ENCODE assay signal across 33 mouse cellular contexts in the genomic region with DNA sequence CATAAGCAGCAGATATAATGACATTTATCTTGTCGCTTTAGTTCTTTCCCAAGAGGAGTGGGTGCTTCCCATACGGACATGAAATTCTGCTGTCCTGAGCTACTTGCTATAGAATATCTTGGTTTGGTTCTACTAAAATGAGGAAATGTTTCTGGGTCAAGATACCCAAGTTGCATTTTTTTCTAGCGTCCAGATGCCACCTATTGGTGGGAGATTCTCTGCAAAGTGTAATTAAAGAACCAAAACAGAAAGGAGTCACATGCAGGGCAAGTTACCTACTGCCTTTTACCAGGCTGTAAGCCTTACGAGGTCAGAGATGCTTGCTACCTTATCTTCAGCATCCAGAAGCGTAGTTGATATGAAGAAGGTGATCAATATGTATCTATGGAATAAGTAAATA.
DNase-seq lines count a peak whose midpoint lies in the region; ATAC-seq and TF ChIP-seq lines count a peak whose summit lies in the region.
"Had no signal": no experiment of that assay in that cellular context is flagged by ENCODE, and none has a peak within 500 bp of the region (broad histone marks: within the 10 kb centered on the region; RNA-seq: fewer than 3 reads in every experiment).

No protein-coding gene starts in this region.

- H3K4me3 ChIP-seq in gastrocnemius, adult 2 months = no peak overlapping the region
- no peak overlapping the region for H3K4me3 ChIP-seq in kidney, embryonic 14.5 days (ENCODE audit: low read length)
- no peak overlapping the region for H3K4me3 ChIP-seq in lung, postnatal 0 days (ENCODE audit: low read depth, low read length)
- no peak overlapping the region for H3K4me3 ChIP-seq in lung, adult 2 months (replicated peaks; ENCODE audit: extremely low read depth, low read depth, low read length)
- H3K4me3 ChIP-seq in forebrain, postnatal 0 days (ENCODE audit: low read depth, low read length) = no peak overlapping the region
- H3K4me3 ChIP-seq: embryonic facial prominence, embryonic 10.5 days; embryonic facial prominence, embryonic 15.5 days; forebrain, embryonic 12.5 days; heart, embryonic 10.5 days; heart, embryonic 15.5 days; limb, embryonic 10.5 days; limb, embryonic 15.5 days; liver, embryonic 15.5 days; lung, embryonic 15.5 days; midbrain, embryonic 12.5 days; neural tube, embryonic 15.5 days had no signal

- TF ChIP-seq EP300 in lung, postnatal 0 days (IDR thresholded peaks at IDR 0.05) = no peak

- WGBS in kidney, embryonic 14.5 days = 79% methylated on average over 5 of the region's 5 CpGs
- 76% methylated on average over 5 of the region's 5 CpGs for WGBS in lung, postnatal 0 days
- 76% methylated on average over 5 of the region's 5 CpGs for WGBS in lung, adult 2 months
- 78% methylated on average over 5 of the region's 5 CpGs for WGBS in forebrain, postnatal 0 days

- POLR2A ChIA-PET in Patski (lab: Charles Lee) = no interaction called here

- H3K9ac ChIP-seq in kidney, embryonic 14.5 days (ENCODE audit: low read depth, low read length) = no peak overlapping the region
- H3K9ac ChIP-seq in lung, postnatal 0 days (replicated peaks; ENCODE audit: low read depth) = no peak overlapping the region
- H3K9ac ChIP-seq in forebrain, postnatal 0 days = no peak overlapping the region
- H3K9ac ChIP-seq: embryonic facial prominence, embryonic 15.5 days; forebrain, embryonic 12.5 days; heart, embryonic 15.5 days; hindbrain, embryonic 14.5 days; limb, embryonic 15.5 days; liver, embryonic 15.5 days; lung, embryonic 15.5 days; midbrain, embryonic 12.5 days; neural tube, embryonic 15.5 days had no signal

- CTCF ChIA-PET in Patski (lab: Charles Lee) = interaction anchor here (0.7 to 1.9 kb wide), 3 partner anchors 34 to 38 kb away, joined by 3 to 4 read pairs (median 3); no protein-coding TSS in a partner anchor

- no peak for TF ChIP-seq POLR2A in lung, adult 2 months (IDR thresholded peaks at IDR 0.05; ENCODE audit: borderline replicate concordance, extremely low read depth, low read depth, low read length)

- in situ Hi-C loops in Patski (cut with MboI; ENCODE audit: low pct_unique_long_range_greater_than_20kb) = no loop called here

- H3K9me3 ChIP-seq in kidney, embryonic 14.5 days (ENCODE audit: control insufficient read depth, low read length) = no peaks in the 10 kb centered on the region
- H3K9me3 ChIP-seq in lung, postnatal 0 days (ENCODE audit: low read length) = no peaks in the 10 kb centered on the region
- H3K9me3 ChIP-seq in forebrain, postnatal 0 days (ENCODE audit: low read length) = no peaks in the 10 kb centered on the region
- H3K9me3 ChIP-seq: embryonic facial prominence, embryonic 10.5 days; embryonic facial prominence, embryonic 15.5 days; forebrain, embryonic 12.5 days; heart, embryonic 10.5 days; heart, embryonic 15.5 days; limb, embryonic 10.5 days; limb, embryonic 15.5 days; liver, embryonic 15.5 days; lung, embryonic 15.5 days; midbrain, embryonic 12.5 days; neural tube, embryonic 15.5 days had no signal

- intact Hi-C loops in gastrocnemius, adult 2 months (cut with DNase I) = no loop called here

- no peaks in the 10 kb centered on the region for H3K4me1 ChIP-seq in kidney, embryonic 14.5 days (ENCODE audit: control insufficient read depth, insufficient read depth, low read length)
- no peaks in the 10 kb centered on the region for H3K4me1 ChIP-seq in lung, postnatal 0 days (ENCODE audit: insufficient read depth, low read depth, low read length)
- H3K4me1 ChIP-seq in lung, adult 2 months (ENCODE audit: control insufficient read depth, insufficient read depth, low read length) = no peaks in the 10 kb centered on the region
- no peaks in the 10 kb centered on the region for H3K4me1 ChIP-seq in forebrain, postnatal 0 days (ENCODE audit: insufficient read depth)
- H3K4me1 ChIP-seq: embryonic facial prominence, embryonic 10.5 days; embryonic facial prominence, embryonic 15.5 days; forebrain, embryonic 12.5 days; heart, embryonic 10.5 days; heart, embryonic 15.5 days; limb, embryonic 15.5 days; liver, embryonic 15.5 days; lung, embryonic 15.5 days; midbrain, embryonic 12.5 days; neural tube, embryonic 15.5 days had no signal

- H3K36me3 ChIP-seq in kidney, embryonic 14.5 days (ENCODE audit: control insufficient read depth, insufficient read depth, low read length) = no peaks in the 10 kb centered on the region
- no peaks in the 10 kb centered on the region for H3K36me3 ChIP-seq in lung, postnatal 0 days (ENCODE audit: insufficient read depth, low read length)
- H3K36me3 ChIP-seq in forebrain, postnatal 0 days (ENCODE audit: insufficient read depth) = no peaks in the 10 kb centered on the region
- H3K36me3 ChIP-seq: embryonic facial prominence, embryonic 10.5 days; embryonic facial prominence, embryonic 15.5 days; forebrain, embryonic 12.5 days; heart, embryonic 10.5 days; heart, embryonic 15.5 days; limb, embryonic 10.5 days; limb, embryonic 15.5 days; liver, embryonic 15.5 days; lung, embryonic 15.5 days; midbrain, embryonic 12.5 days; neural tube, embryonic 15.5 days had no signal

- TF ChIP-seq CTCF in gastrocnemius, adult 2 months (IDR thresholded peaks at IDR 0.05) = peak; percentile 38
- 0 out of 2 replicates have a peak, but pooled peaks have one; percentile 25 for TF ChIP-seq CTCF in lung, postnatal 0 days (IDR thresholded peaks at IDR 0.05)
- TF ChIP-seq CTCF in lung, adult 2 months (IDR thresholded peaks at IDR 0.05; ENCODE audit: insufficient read depth, low read length) = no peak
- peak; percentile 36 for TF ChIP-seq CTCF in Patski (IDR thresholded peaks at IDR 0.05)
- no peak for TF ChIP-seq CTCF in forebrain, postnatal 0 days (IDR thresholded peaks at IDR 0.05; ENCODE audit: low read depth)

- no peak overlapping the region for H3K27ac ChIP-seq in gastrocnemius, adult 2 months
- no peak overlapping the region for H3K27ac ChIP-seq in kidney, embryonic 14.5 days (ENCODE audit: low read depth, low read length)
- no peak overlapping the region for H3K27ac ChIP-seq in lung, postnatal 0 days (ENCODE audit: low read length)
- H3K27ac ChIP-seq in forebrain, postnatal 0 days (ENCODE audit: low read depth, low read length) = no peak overlapping the region
- H3K27ac ChIP-seq: embryonic facial prominence, embryonic 10.5 days; embryonic facial prominence, embryonic 15.5 days; forebrain, embryonic 12.5 days; heart, embryonic 10.5 days; heart, embryonic 15.5 days; hindbrain, embryonic 14.5 days; limb, embryonic 10.5 days; limb, embryonic 15.5 days; liver, embryonic 15.5 days; lung, embryonic 15.5 days; midbrain, embryonic 12.5 days; neural tube, embryonic 15.5 days had no signal

- H3K27me3 ChIP-seq in kidney, embryonic 14.5 days (ENCODE audit: control insufficient read depth, insufficient read depth, low read length) = no peaks in the 10 kb centered on the region
- H3K27me3 ChIP-seq in lung, postnatal 0 days (replicated peaks; ENCODE audit: insufficient read depth, low read length) = no peaks in the 10 kb centered on the region
- peaks cover 5% of the 10 kb centered on the region for H3K27me3 ChIP-seq in Patski
- no peaks in the 10 kb centered on the region for H3K27me3 ChIP-seq in forebrain, postnatal 0 days (ENCODE audit: insufficient read depth, low read length)
- H3K27me3 ChIP-seq: embryonic facial prominence, embryonic 15.5 days; forebrain, embryonic 12.5 days; heart, embryonic 15.5 days; limb, embryonic 15.5 days; liver, embryonic 15.5 days; lung, embryonic 15.5 days; midbrain, embryonic 12.5 days; neural tube, embryonic 15.5 days had no signal

- no peak for DNase-seq in gastrocnemius, adult 2 months
- no peak for DNase-seq in gastrocnemius, adult 8-10 months (ENCODE audit: low spot score in 2 of 2)
- DNase-seq in kidney, adult 9 months = peak; percentile 3
- DNase-seq in lung, postnatal 0 days (ENCODE audit: low spot score) = no peak
- no peak for DNase-seq in lung, adult 2 months
- DNase-seq in Patski (ENCODE audit: low read depth, low spot score) = no peak
- DNase-seq in forebrain, postnatal 0 days = no peak
- DNase-seq: adrenal gland, postnatal 25 days; cerebellum, adult 2 months; cerebellum, postnatal 25 days; gastrocnemius, postnatal 10 days; heart, postnatal 4 days; kidney, adult 2 months; kidney, postnatal 25 days; lung, postnatal 36 days; right cerebral cortex, adult 18-20 months; spleen, adult 18-20 months; thymus, adult 2 months; thymus, postnatal 36 days had no signal

- no peak overlapping the region for H3K4me2 ChIP-seq in kidney, embryonic 14.5 days (replicated peaks; ENCODE audit: low read depth, low read length)
- H3K4me2 ChIP-seq in lung, postnatal 0 days (replicated peaks; ENCODE audit: low read depth, low read length) = no peak overlapping the region
- no peak overlapping the region for H3K4me2 ChIP-seq in forebrain, postnatal 0 days (ENCODE audit: low read depth)
- H3K4me2 ChIP-seq: embryonic facial prominence, embryonic 15.5 days; forebrain, embryonic 12.5 days; heart, embryonic 15.5 days; hindbrain, embryonic 14.5 days; limb, embryonic 15.5 days; liver, embryonic 15.5 days; lung, embryonic 15.5 days; midbrain, embryonic 12.5 days; neural tube, embryonic 15.5 days had no signal

- ATAC-seq in kidney, embryonic 14.5 days (ENCODE audit: low FRiP score, low TSS enrichment) = no peak
- no peak for ATAC-seq in lung, postnatal 0 days
- ATAC-seq in Patski = no peak
- ATAC-seq in forebrain, postnatal 0 days = no peak
- ATAC-seq: inflammation-experienced regulatory T-cells, adult 6 months had no signal

Comparison
In these comparisons a context has a peak if more than half of its experiments do, and no peak if none do; other contexts are left out.
1. CTCF ChIP-seq: peak in gastrocnemius, adult 2 months (single experiment), lung, postnatal 0 days (single experiment) and Patski (single experiment); none in lung, adult 2 months (single experiment) and forebrain, postnatal 0 days (single experiment).